Mouse (Mus musculus) midbrain, embryonic 15.5 days (tissue): ENCODE measurements at regions not wholly inside any gene's neighbourhood (a gene's known extent, or its start where the extent isn't known, plus 50 kb on each side); places are given as distances from the start of the nearest gene placed in this dataset.
A peak's percentile ranks its signal among the peaks of the same experiment; 100 is the strongest.

Experiments used
- ATAC-seq: fragments of 200-750 bp; cut with Nextera tagmentation; replicated peaks from 2 replicates; pipeline ENCODE4 v1.8.0; 2017; ENCODE audit warnings: moderate TSS enrichment
- H3K27ac ChIP-seq: fragments of 300-500 bp; sonication (generic); 2 replicates; pipeline ENCODE4 v1.5.1; 2015; ENCODE audit warnings: mild to moderate bottlenecking, inconsistent platforms
- H3K27me3 ChIP-seq: fragments of 300-500 bp; sonication (generic); replicated peaks from 2 replicates; pipeline ENCODE4 v1.6.1; 2015; ENCODE audit warnings: inconsistent platforms
- H3K36me3 ChIP-seq: fragments of 300-500 bp; sonication (generic); replicated peaks from 2 replicates; pipeline ENCODE4 v1.6.1; 2015; ENCODE audit warnings: inconsistent platforms
- H3K4me1 ChIP-seq: fragments of 300-500 bp; sonication (generic); 2 replicates; pipeline ENCODE4 v1.6.1; 2015; ENCODE audit warnings: inconsistent platforms
- H3K4me2 ChIP-seq: fragments of 300-500 bp; sonication (generic); 2 replicates; pipeline ENCODE4 v1.6.1; 2015; ENCODE audit warnings: inconsistent platforms, mild to moderate bottlenecking, moderate library complexity
- H3K4me3 ChIP-seq: fragments of 300-500 bp; sonication (generic); 2 replicates; pipeline ENCODE4 v1.5.1; 2015; ENCODE audit warnings: mild to moderate bottlenecking, inconsistent platforms
- H3K9ac ChIP-seq: fragments of 300-500 bp; sonication (generic); 2 replicates; pipeline ENCODE4 v1.6.1; 2015; ENCODE audit warnings: mild to moderate bottlenecking, inconsistent platforms
- H3K9me3 ChIP-seq: fragments of 300-500 bp; sonication (generic); 2 replicates; pipeline ENCODE4 v1.6.1; 2016; ENCODE audit warnings: inconsistent platforms
- WGBS: fragments of 180-500 bp; shearing (Covaris S2); methylation state at CpG from one replicate; pipeline ENCODE4 v1.1.7; 2015; ENCODE audit warnings: mixed read lengths; 5-methylcytosine and 5-hydroxymethylcytosine counted together

- H3K9ac ChIP-seq: peak overlapping the region; percentile 30
- peaks cover 15% of the 10 kb centered on the region for H3K4me1 ChIP-seq
- H3K4me3 ChIP-seq: peak overlapping the region; percentile 32
- H3K27ac ChIP-seq: peak overlapping the region; percentile 50
- H3K9me3 ChIP-seq: no peaks in the 10 kb centered on the region
- H3K36me3 ChIP-seq: no peaks in the 10 kb centered on the region
- H3K27me3 ChIP-seq: no peaks in the 10 kb centered on the region
- ATAC-seq: peak; percentile 75
- peak overlapping the region; percentile 59 for H3K4me2 ChIP-seq
- 20% methylated on average over 30 of the region's 30 CpGs for WGBS
Measured at GRCm38 (mm10) chr12:69461888-69462840, 89.9 kb upstream of the Gm9887 start.

DNA sequence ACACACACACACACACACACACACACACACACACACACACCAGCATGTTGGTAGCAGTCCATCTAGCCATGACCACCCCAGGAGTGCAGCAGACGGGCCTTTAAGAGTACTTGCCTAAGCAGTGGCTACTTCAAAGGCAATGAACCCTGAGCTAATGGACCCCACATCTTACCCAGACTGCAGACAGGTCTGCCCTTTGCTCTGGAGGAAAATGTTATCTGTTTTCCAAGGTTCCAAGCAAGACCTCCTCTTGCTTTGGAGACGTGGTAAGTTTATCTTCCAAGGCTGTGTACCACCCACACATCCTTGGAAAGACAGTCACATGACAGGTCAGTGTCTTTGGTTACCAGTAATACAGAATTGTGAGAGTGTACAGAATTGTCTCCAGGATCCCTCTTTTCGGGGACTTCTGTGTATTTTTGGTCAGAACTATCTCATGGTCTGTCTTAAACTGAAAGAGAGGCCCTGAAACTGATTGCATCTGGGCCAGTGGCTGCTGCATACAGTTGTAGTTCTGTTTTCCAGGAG, 88.4 kb upstream of the Gm9887 start:
- Histone ChIP-seq H3K9ac (no peak overlapping the region), H3K4me2 (no peak overlapping the region), H3K27me3 (no peaks in the 10 kb centered on the region), H3K36me3 (no peaks in the 10 kb centered on the region), H3K4me3 (no peak overlapping the region), H3K9me3 (no peaks in the 10 kb centered on the region), H3K4me1 (peaks cover 15% of the 10 kb centered on the region), H3K27ac (no peak overlapping the region)
- WGBS: 74% methylated on average over 3 of the region's 3 CpGs
- no peak for ATAC-seq

DNA sequence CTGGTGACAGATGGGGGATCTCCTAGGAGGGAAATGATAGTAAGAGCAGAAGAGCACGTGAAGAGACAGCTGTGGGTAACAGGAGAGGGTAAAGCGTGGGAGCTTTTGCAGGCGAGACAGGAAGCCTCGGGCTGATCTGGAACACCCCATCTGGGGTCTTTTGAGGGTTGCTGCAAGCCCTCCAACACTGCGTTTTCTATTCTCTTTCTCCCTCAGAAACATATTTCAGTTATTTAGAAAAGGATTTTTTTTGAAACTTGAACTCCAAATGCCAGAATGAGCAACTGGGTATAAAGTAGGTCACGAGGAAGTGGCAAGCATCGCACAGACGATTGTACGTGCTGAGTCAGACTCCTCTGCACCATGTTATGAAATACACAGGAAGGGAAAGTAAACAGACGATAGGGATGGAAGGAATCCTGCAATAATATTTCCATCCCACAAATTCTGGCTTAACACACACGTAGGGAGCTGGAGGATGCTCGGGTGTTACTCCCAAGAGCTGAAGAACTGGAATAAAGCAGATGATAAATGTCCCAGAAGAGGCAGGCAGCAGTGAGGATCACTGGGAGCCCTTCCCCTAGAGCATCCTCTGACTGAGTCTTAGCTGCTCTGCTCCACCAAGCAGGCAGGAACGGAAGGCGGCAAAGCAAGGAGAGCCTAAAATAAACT, 86.0 kb upstream of the Gm9887 start:
- H3K27me3 ChIP-seq: no peaks in the 10 kb centered on the region
- WGBS: 77% methylated on average over 14 of the region's 14 CpGs
- no peak overlapping the region for H3K4me3 ChIP-seq
- no peak overlapping the region for H3K9ac ChIP-seq
- H3K27ac ChIP-seq: peak overlapping the region; percentile 50
- ATAC-seq: no peak
- no peaks in the 10 kb centered on the region for H3K9me3 ChIP-seq
- peaks cover 15% of the 10 kb centered on the region for H3K4me1 ChIP-seq
- H3K4me2 ChIP-seq: no peak overlapping the region
- H3K36me3 ChIP-seq: no peaks in the 10 kb centered on the region

DNA sequence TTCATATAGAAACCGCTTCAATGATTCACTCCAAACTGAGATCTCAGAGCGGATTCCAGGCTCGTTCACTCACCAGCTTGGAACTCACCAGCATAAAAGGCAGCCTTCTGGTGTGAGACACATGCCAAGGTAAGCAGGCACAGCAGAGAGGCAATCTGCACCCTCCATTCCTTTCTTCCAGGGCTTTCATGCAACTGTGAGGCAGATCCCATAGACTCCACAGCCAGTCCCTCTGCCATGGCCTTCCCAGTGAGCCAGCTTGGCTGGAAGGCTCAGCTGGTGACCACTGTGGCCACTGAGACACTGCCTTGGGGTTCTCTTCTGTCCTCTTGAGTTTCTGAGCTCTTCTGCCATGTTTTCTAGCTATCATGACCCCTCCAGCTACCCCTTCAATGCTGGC, 84.5 kb upstream of the Gm9887 start:
- Histone ChIP-seq H3K4me1 (peaks cover 6% of the 10 kb centered on the region), H3K27me3 (no peaks in the 10 kb centered on the region), H3K27ac (no peak overlapping the region), H3K9ac (no peak overlapping the region), H3K4me3 (no peak overlapping the region), H3K36me3 (no peaks in the 10 kb centered on the region), H3K9me3 (no peaks in the 10 kb centered on the region), H3K4me2 (no peak overlapping the region)
- WGBS: 92% methylated on average over 3 of the region's 3 CpGs
- ATAC-seq: no peak

GRCm38 (mm10) chr12:69456116-69456515, 83.9 kb upstream of the Gm9887 start:
- Histone ChIP-seq H3K9me3 (no peaks in the 10 kb centered on the region), H3K27me3 (no peaks in the 10 kb centered on the region), H3K4me1 (peaks cover under 1% of the 10 kb centered on the region), H3K27ac (no peak overlapping the region), H3K9ac (no peak overlapping the region), H3K36me3 (no peaks in the 10 kb centered on the region), H3K4me3 (no peak overlapping the region), H3K4me2 (no peak overlapping the region)
- WGBS: 86% methylated on average over 12 of the region's 12 CpGs
- ATAC-seq: no peak

DNA sequence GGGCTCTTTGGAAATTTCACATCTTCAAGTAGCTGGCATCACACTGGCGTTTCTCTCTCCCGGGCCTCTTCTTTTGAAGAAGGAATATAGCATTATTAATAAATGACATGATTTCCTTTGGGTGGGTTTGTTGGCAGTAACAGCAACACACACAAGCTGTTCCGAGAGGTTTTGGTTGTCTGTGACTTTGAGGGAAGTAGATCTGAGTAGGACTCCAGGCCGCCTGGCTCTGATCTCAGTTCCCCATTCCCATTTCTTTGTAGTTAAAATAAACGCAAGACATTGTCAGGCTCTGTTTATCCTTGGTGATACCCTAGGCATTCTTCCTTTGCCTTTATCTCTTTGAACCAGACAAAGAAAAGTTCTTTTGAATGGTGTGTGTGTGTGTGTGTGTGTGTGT, 83.3 kb upstream of the Gm9887 start:
- Histone ChIP-seq H3K4me1 (no peaks in the 10 kb centered on the region), H3K27ac (0 out of 2 replicates have a peak overlapping the region, but pooled peaks have one; percentile 42), H3K36me3 (no peaks in the 10 kb centered on the region), H3K9me3 (no peaks in the 10 kb centered on the region), H3K4me2 (no peak overlapping the region), H3K4me3 (no peak overlapping the region), H3K27me3 (no peaks in the 10 kb centered on the region), H3K9ac (no peak overlapping the region)
- no peak; the same call in 1 of the 2 replicates for ATAC-seq
- 50% methylated on average over 5 of the region's 5 CpGs for WGBS

DNA sequence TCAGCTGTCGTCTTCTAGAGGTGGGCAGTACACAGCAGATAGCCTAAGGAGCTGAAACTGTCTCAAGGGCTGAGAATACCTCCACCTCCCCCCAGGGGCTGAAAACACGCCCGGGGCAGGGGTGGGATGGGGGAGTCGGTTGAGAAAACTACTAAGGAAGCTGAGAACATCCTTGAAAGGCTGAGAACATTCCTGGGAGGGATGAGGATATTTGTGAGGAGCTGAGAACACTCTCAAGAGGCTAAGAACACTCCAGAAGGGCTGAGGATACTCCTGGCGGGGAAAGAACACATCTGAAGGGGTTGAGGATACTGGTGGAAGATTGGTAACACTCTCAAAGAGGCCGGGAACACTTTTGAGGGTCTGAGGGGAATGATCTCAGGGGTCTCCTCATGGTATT, 81.3 kb upstream of the Gm9887 start:
- H3K4me1 ChIP-seq: no peaks in the 10 kb centered on the region
- no peaks in the 10 kb centered on the region for H3K9me3 ChIP-seq
- no peak overlapping the region for H3K4me3 ChIP-seq
- H3K9ac ChIP-seq: no peak overlapping the region
- no peaks in the 10 kb centered on the region for H3K27me3 ChIP-seq
- ATAC-seq: no peak
- no peak overlapping the region for H3K4me2 ChIP-seq
- 80% methylated on average over 6 of the region's 6 CpGs for WGBS
- H3K27ac ChIP-seq: no peak overlapping the region
- H3K36me3 ChIP-seq: no peaks in the 10 kb centered on the region

- Histone ChIP-seq H3K9me3 (no peaks in the 10 kb centered on the region), H3K4me1 (no peaks in the 10 kb centered on the region), H3K9ac (no peak overlapping the region), H3K36me3 (no peaks in the 10 kb centered on the region), H3K27ac (no peak overlapping the region), H3K27me3 (no peaks in the 10 kb centered on the region), H3K4me2 (no peak overlapping the region), H3K4me3 (no peak overlapping the region)
- ATAC-seq: no peak
- WGBS: 87% methylated on average over 10 of the region's 10 CpGs
Measured at GRCm38 (mm10) chr12:69452986-69453385, 80.7 kb upstream of the Gm9887 start.

- Histone ChIP-seq H3K9ac (no peak overlapping the region), H3K4me1 (peaks cover 14% of the 10 kb centered on the region), H3K4me2 (no peak overlapping the region), H3K36me3 (no peaks in the 10 kb centered on the region), H3K4me3 (no peak overlapping the region), H3K9me3 (no peaks in the 10 kb centered on the region), H3K27me3 (no peaks in the 10 kb centered on the region), H3K27ac (no peak overlapping the region)
- 65% methylated on average over 6 of the region's 6 CpGs for WGBS
- no peak for ATAC-seq
Measured at GRCm38 (mm10) chr12:69451110-69451509, 78.9 kb upstream of the Gm9887 start.

GRCm38 (mm10) chr12:69447962-69448767, 75.9 kb upstream of the Gm9887 start:
- WGBS: 68% methylated on average over 14 of the region's 14 CpGs
- peaks cover 16% of the 10 kb centered on the region for H3K4me1 ChIP-seq
- no peaks in the 10 kb centered on the region for H3K36me3 ChIP-seq
- no peaks in the 10 kb centered on the region for H3K9me3 ChIP-seq
- no peaks in the 10 kb centered on the region for H3K27me3 ChIP-seq
- H3K4me3 ChIP-seq: no peak overlapping the region
- H3K9ac ChIP-seq: no peak overlapping the region
- H3K27ac ChIP-seq: 0 out of 2 replicates have a peak overlapping the region, but pooled peaks have one; percentile 25
- no peak for ATAC-seq
- peak overlapping the region; percentile 14; the same call in 1 of the 2 replicates for H3K4me2 ChIP-seq

GRCm38 (mm10) chr12:69447322-69447827, 75.1 kb upstream of the Gm9887 start:
- 76% methylated on average over 9 of the region's 9 CpGs for WGBS
- no peak for ATAC-seq
- H3K4me1 ChIP-seq: peaks cover 16% of the 10 kb centered on the region
- no peak overlapping the region for H3K4me2 ChIP-seq
- no peak overlapping the region for H3K4me3 ChIP-seq
- H3K27ac ChIP-seq: peak overlapping the region; percentile 72
- H3K27me3 ChIP-seq: no peaks in the 10 kb centered on the region
- no peak overlapping the region for H3K9ac ChIP-seq
- H3K36me3 ChIP-seq: no peaks in the 10 kb centered on the region
- H3K9me3 ChIP-seq: no peaks in the 10 kb centered on the region
